Mouse (Mus musculus) ES-E14 (cell line): ENCODE results near the gene Rpgrip1l. TPM values are rescaled to one million over a fixed set of nuclear protein-coding genes. Genes with fewer than 3 reads are reported as not detected.

Experiments used
- DNase-seq: peaks from one replicate; pipeline ENCODE4 v3.0.0-alpha.2; 2013; ENCODE audit warnings: low read depth, low spot score
- H3K27ac ChIP-seq: 2 replicates; pipeline ENCODE4 v1.5.1; 2012; ENCODE audit warnings: low read depth, mild to moderate bottlenecking, low read length, moderate library complexity, mixed read lengths; ENCODE audit not compliant: poor library complexity, insufficient read depth, severe bottlenecking
- H3K36me3 ChIP-seq: 2 replicates; pipeline ENCODE4 v1.6.1; 2012; ENCODE audit warnings: mild to moderate bottlenecking, low read length, moderate library complexity, mixed read lengths; ENCODE audit not compliant: control insufficient read depth, poor library complexity, insufficient read depth, severe bottlenecking
- H3K4me1 ChIP-seq, 2 experiments: fragments of 150-350 bp in 1 of 2; sonication (generic) in 1 of 2; 2 replicates each; pipeline ENCODE4 v1.6.1; 2012; ENCODE audit warnings: low read length in 2 of 2, mild to moderate bottlenecking in 1 of 2, mixed read lengths in 1 of 2; ENCODE audit not compliant: control insufficient read depth in 2 of 2, insufficient read depth in 2 of 2, poor library complexity in 1 of 2
- H3K4me3 ChIP-seq, 2 experiments: fragments of 150-350 bp in 1 of 2; sonication (generic) in 1 of 2; 2 replicates each; pipeline ENCODE4 v1.5.1; 2012; ENCODE audit warnings: low read length in 2 of 2, low read depth in 1 of 2, mild to moderate bottlenecking in 1 of 2, mixed read lengths in 1 of 2; ENCODE audit not compliant: insufficient read depth in 1 of 2, poor library complexity in 1 of 2, severe bottlenecking in 1 of 2
- H3K9ac ChIP-seq: 2 replicates; pipeline ENCODE4 v1.6.1; 2012; ENCODE audit warnings: low read depth, mild to moderate bottlenecking, low read length, mixed read lengths; ENCODE audit not compliant: poor library complexity, insufficient read depth, severe bottlenecking
- H3K9me3 ChIP-seq: fragments of 150-350 bp; sonication (generic); 2 replicates; pipeline ENCODE4 v1.6.1; 2012; ENCODE audit warnings: low read depth, mild to moderate bottlenecking, low read length; ENCODE audit not compliant: control insufficient read depth, insufficient read depth
- CHD2 ChIP-seq: IDR thresholded peaks from 2 replicates; pipeline ENCODE4 v1.6.1; 2014; ENCODE audit warnings: mild to moderate bottlenecking, low read depth, low read length, inconsistent platforms
- HCFC1 ChIP-seq: IDR thresholded peaks from 2 replicates; pipeline ENCODE4 v1.6.1; 2012; ENCODE audit warnings: low read length, inconsistent platforms, borderline replicate concordance; ENCODE audit not compliant: insufficient read depth
- MAFK ChIP-seq: IDR thresholded peaks from 2 replicates; pipeline ENCODE4 v1.6.1; 2014; ENCODE audit warnings: mild to moderate bottlenecking, low read depth, low read length, inconsistent platforms; ENCODE audit not compliant: insufficient read depth
- ZC3H11A ChIP-seq: IDR thresholded peaks from 2 replicates; pipeline ENCODE4 v1.6.1; 2012; ENCODE audit warnings: low read depth, mild to moderate bottlenecking, inconsistent platforms, low read length, borderline replicate concordance
- ZNF384 ChIP-seq: IDR thresholded peaks from 2 replicates; pipeline ENCODE4 v1.6.1; 2012; ENCODE audit warnings: low read depth, low read length, inconsistent platforms
- in situ Hi-C, 2 experiments: fragments of 600-800 bp; cut with MboI; formaldehyde crosslinking; loops; one replicate each; pipeline ENCODE4 v1.15.1; 2025; ENCODE audit warnings: low sequenced_read_pairs in 2 of 2, inconsistent platforms in 1 of 2; ENCODE audit not compliant: unreplicated experiment in 2 of 2
- total RNA-seq: library from RNA; depleted of rRNA; stranded (reverse); fragments of 300-350 nt; gene quantifications from 2 replicates; pipeline ENCODE4 v1.2.3, GENCODE M21; 2012

Gene Rpgrip1l
- total RNA-seq, 1 experiment, result 2.7 TPM

DNA sequence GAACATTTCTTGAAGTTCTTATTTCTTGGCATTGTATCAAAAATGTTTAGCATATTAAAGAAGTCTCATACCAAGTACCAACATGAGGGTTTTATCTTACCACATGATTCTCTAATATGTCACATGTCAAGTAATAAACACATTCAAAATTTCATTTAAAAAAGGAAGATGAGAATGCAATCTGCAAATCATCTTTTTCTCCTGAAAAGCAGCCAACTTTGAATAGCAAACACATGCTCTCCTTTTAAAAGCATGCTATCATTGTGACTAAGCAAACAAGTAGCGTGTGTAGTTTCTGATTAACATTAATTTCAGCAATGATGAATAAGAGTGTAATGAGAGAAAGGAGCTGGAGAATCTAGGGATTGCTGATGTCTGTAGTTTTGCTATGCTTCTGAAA is 29.2 kb downstream of the Rpgrip1l start:
- TF ChIP-seq MAFK (no peak), ZC3H11A (no peak)
- H3K4me1 ChIP-seq, result no peaks in the 10 kb centered on the region
- H3K4me3 ChIP-seq, result no peak overlapping the region
- no peaks in the 10 kb centered on the region for H3K36me3 ChIP-seq
- in situ Hi-C loops, result no loop called here
- DNase-seq, result no peak
- H3K27ac ChIP-seq, result no peak overlapping the region
- no peaks in the 10 kb centered on the region for H3K9me3 ChIP-seq
- H3K9ac ChIP-seq, result no peak overlapping the region

DNA sequence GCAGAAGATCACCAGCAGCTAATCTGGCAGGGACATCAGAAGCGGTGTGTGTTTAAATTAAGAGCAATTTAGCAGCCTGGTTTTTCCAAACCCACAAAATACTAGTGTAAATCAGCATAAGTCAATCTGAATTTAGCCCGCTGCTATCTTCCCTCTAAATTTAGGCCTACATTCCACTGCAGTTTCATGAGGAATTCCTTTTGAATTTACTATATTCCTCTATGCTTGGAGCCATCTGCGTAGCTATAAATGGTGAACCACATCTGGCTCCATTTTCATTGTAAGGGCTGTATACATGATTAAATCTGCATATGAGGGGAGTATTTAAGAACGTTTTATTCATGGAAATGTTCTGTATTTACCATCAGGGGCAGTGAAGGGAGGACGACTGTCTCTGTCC is 30.4 kb downstream of the Rpgrip1l start:
- TF ChIP-seq ZC3H11A, result no peak
- TF ChIP-seq CHD2, result no peak
- TF ChIP-seq ZNF384, result no peak
- Histone ChIP-seq H3K9ac (no peak overlapping the region), H3K9me3 (no peaks in the 10 kb centered on the region), H3K4me3 (no peak overlapping the region), H3K36me3 (no peaks in the 10 kb centered on the region), H3K4me1 (no peaks in the 10 kb centered on the region), H3K27ac (no peak overlapping the region)
- no peak for DNase-seq
- in situ Hi-C loops, result no loop called here

DNA sequence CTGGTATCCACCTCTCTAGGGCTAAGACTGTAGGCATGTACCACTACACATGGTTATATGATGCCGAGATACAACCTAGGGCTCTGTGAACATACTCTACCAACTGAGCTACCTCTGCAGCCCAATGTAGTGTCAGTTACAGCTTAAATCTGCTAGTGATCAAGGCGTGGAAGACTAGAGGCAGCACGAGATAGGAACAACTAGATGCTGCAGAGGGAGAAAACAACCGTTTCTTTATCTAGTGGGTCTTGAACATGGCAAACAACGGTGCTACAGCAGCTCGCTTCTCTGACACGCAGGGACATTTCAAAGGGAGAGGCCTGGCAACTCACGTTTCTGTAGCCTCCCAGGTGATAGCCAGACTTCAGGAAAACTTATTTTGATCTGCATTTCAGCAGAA is 31.5 kb downstream of the Rpgrip1l start:
- no peak overlapping the region for H3K27ac ChIP-seq
- no peak for TF ChIP-seq MAFK
- no peak for TF ChIP-seq ZNF384
- no peak for TF ChIP-seq HCFC1
- TF ChIP-seq ZC3H11A, result no peak
- TF ChIP-seq CHD2, result no peak
- in situ Hi-C loops, result no loop called here

DNA sequence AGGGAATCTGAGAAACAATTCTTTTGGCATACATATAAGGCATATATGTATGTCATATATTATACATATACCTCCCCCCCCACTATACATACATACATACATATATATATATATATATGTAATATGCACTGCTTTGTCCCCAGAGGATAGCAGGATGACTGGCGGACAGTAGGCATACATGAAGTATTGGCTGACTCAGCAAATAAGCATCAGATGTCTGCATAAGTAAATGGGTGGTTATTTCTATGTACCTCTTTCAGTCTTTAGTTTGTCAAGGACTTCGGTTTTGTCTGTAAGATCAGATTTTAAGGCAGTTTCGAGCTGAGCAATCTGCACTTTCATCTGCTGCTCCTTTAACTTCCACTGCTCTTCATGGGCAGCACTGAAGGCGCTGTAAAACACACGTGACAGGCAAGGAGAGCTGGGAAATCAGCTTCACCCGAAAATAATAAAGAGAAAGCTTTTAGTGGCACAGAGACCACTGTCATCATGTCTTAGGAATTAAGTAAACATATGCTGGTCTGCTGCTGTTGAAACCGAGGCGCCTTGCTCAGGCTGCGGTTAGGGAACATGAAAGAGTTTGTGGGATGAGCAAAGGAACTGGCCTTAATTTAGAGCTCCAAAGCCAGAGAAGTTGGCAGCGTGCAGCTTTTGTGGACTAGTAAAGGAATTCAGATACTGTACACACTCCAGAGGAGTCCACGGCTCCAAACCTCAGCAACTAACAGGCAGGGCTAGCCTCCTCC is 32.4 kb downstream of the Rpgrip1l start:
- in situ Hi-C loops, result no loop called here
- no peak overlapping the region for H3K27ac ChIP-seq
- H3K9me3 ChIP-seq, result no peaks in the 10 kb centered on the region
- no peaks in the 10 kb centered on the region for H3K36me3 ChIP-seq
- no peak overlapping the region for H3K9ac ChIP-seq
- no peak overlapping the region for H3K4me3 ChIP-seq
- H3K4me1 ChIP-seq, result no peaks in the 10 kb centered on the region
- TF ChIP-seq CHD2 (no peak), ZC3H11A (no peak), ZNF384 (no peak), MAFK (peak; percentile 87)
- no peak for DNase-seq

More for the DNA sequence above, 31.5 kb downstream of the Rpgrip1l start:
- Histone ChIP-seq H3K4me1 (no peaks in the 10 kb centered on the region), H3K4me3 (no peak overlapping the region), H3K9me3 (no peaks in the 10 kb centered on the region), H3K36me3 (no peaks in the 10 kb centered on the region), H3K9ac (no peak overlapping the region)
- no peak for DNase-seq

DNA sequence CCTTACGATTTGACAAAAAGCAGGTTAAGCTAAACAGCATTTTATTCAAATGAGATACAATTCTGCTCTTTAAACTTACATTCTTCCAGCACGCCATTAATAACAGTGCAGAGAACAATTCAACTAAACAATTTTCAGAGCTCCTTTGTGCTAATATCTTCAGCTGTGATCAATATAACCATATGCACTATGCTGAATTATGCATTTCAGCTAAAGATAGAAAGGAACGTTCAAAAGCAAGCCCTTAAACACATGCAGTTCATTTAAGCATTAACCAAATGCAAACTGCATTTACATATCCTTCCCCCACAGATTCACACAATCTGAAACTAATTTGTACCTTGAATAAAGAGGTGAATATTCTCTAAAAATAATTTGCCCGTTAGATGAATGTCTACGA is 35.0 kb downstream of the Rpgrip1l start:
- H3K9ac ChIP-seq, result no peak overlapping the region
- H3K4me3 ChIP-seq, result no peak overlapping the region
- H3K4me1 ChIP-seq, result no peaks in the 10 kb centered on the region
- no peaks in the 10 kb centered on the region for H3K36me3 ChIP-seq
- no peak overlapping the region for H3K27ac ChIP-seq
- H3K9me3 ChIP-seq, result no peaks in the 10 kb centered on the region
- TF ChIP-seq HCFC1 (no peak), ZNF384 (no peak), MAFK (no peak)
- in situ Hi-C loops, result no loop called here
- no peak for DNase-seq
